Mouse (Mus musculus) fibroblast of lung, adult 2 months (primary cell): ENCODE measurements around the gene Vwa2.

ENCODE experiments used
- DNase-seq: peaks from one replicate; pipeline ENCODE4 v3.0.0-alpha.2; 2011; ENCODE audit warnings: low read depth

Vwa2 gene

DNA sequence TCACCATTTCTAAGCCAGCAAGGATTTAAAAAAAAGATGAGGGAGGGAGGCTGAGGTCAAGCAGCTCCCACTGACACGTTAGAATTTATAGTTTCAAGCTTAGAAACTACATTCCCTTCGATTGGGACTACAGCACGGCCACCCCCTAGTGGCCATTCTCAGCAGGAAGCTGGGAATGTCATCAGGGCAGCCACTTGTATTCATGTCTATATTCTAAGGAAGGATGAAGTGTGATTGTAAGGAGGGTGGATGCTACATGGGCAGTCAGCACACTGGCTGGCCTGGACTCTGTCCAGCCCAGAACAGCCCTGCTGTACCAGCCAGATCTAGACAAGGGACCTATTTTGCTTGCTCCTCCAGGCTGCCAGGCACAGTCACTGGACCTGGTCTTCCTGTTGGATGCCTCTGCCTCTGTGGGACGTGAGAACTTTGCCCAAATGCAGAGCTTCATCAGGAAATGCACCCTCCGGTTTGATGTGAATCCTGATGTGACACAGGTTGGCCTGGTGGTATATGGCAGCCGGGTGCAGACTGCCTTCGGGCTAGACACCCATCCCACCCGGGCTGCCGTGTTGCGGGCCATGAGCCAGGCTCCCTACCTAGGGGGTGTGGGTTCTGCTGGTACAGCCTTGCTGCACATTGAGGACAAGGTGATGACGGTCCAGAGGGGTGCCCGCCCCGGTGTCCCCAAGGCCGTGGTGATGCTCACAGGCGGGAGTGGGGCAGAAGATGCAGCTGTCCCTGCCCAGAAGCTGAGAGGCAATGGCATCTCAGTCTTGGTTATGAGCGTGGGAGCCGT, 34.6 kb downstream of the Vwa2 start:
- DNase-seq, result peak; percentile 26

- no peak for DNase-seq
Measured at GRCm38 (mm10) chr19:56910561-56910960, 36.5 kb downstream of the Vwa2 start.

- DNase-seq, result no peak
Measured at GRCm38 (mm10) chr19:56913761-56914160, 39.7 kb downstream of the Vwa2 start.

- no peak for DNase-seq
Measured at GRCm38 (mm10) chr19:56914658-56915057, 40.6 kb downstream of the Vwa2 start.

DNA sequence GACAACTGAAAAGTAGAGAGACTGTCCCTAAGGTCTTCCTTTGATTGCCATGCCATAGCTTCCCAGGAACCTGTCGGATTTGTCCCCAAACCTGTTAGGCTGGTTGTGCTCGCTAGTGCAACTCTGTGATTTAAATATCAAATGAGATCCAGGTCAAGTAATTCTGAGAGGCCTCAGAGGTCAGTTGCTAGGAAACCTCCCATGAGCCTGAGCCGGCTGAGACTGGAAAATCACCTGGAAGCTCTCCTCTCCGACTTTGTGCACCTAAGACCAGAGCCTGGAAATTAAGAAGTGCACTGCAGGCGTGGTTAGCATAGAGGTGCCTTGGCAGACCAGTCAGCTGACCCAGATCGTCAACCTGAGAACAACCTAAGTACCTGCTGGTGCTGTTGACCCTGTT, 41.0 kb downstream of the Vwa2 start:
- DNase-seq, result no peak

DNA sequence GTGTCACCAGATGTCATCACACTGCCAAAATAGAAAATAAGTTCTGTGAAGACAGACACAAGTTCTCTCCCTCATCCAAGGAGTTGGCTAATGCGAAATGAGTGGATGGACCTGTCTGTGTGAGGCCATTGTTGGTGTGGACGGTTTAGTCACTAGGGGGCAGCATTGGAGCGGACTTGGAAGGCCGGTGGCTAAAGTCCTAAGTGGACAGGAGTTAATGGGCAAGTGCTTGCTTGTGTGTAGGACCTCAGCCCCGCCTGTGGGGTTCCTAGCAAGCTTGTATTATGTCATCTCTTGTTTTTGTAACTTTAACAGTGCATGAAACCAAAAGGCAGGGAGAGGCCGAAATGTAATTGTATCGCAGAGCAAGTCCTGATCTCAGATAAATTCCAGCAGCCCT, 45.6 kb downstream of the Vwa2 start:
- peak; percentile 81 for DNase-seq

DNA sequence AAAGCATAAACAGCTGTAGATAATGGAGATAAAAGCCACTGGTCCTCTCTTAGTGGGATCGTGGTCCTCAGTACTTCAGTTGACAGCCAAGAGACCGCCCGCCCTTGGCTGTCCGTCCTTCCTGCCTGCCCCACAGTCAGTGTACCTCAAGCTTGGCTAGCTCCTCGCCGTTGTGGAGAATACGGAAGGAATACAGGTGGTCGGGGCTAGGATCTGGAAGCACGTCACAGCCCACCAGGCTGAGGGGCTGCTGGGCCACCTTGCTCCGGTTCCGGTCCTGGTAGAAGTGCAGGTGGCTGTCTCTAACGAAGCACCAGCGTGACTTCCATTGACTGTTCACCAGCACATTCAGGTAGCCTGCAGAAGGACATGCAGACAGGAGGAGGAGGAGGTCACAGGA, 46.2 kb downstream of the Vwa2 start:
- no peak for DNase-seq

- no peak for DNase-seq
Measured at GRCm38 (mm10) chr19:56921744-56922143, 47.7 kb downstream of the Vwa2 start.

DNA sequence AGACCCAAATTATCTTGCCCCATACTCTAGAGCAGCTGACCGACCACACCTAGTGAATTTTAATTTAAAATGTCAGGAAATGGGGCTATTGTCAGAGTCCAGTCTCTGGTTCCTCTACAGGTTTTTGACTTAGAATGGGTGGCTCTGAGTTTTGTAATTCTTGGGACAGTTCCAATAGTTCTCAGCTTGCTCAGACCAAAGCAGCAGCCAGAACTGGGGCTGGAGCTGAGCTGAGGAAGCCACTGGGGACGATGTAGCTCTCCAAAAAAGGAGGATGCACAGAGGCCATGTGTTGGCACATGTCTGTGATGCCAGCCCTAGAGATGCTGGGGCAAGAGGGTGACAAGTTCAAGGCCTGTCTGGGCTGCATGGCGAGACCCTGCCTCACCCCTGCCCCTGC, 55.3 kb downstream of the Vwa2 start:
- no peak for DNase-seq

DNA sequence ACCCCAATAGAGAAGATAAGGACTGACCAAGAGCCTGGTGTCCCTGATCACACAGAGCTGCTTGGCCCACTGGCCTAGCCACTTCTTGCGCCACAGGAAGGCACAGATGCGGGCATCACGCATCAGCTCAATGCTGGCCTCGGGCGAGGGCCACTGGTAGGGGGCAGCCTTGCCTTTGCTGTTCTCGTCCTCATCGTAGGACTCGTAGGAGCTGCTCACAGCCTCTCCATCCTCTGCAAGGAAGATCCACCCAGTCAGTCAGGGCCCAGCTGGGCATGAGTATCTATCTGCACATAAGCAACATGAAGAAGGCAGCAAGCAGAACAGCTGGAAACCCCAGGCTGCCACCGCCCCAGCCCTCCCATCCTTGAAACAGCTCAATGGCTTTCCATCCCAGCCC, 56.0 kb downstream of the Vwa2 start:
- DNase-seq, result no peak

GRCm38 (mm10) chr19:56933800-56934199, 59.8 kb downstream of the Vwa2 start:
- no peak for DNase-seq

- DNase-seq, result no peak
Measured at GRCm38 (mm10) chr19:56935111-56935510, 61.1 kb downstream of the Vwa2 start.

DNA sequence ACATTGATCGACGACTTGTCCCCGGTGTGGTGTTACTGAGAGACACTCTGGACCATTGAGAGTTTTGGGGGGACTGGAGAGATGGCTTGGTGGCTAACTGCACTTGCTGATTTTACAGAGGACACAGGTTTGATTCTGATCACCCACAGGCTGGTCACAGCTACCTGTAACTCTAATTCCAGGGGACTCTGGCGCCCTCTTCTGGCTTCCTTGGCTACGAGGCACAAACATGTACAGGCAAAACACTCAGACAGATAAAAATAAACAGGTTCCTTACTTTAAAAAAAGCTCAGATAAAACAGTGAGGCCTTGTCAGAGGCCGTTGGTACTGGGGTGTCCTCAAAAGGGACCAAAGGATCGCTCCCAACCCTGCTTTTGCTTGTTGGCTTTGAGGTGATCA, 61.7 kb downstream of the Vwa2 start:
- DNase-seq, result no peak

DNA sequence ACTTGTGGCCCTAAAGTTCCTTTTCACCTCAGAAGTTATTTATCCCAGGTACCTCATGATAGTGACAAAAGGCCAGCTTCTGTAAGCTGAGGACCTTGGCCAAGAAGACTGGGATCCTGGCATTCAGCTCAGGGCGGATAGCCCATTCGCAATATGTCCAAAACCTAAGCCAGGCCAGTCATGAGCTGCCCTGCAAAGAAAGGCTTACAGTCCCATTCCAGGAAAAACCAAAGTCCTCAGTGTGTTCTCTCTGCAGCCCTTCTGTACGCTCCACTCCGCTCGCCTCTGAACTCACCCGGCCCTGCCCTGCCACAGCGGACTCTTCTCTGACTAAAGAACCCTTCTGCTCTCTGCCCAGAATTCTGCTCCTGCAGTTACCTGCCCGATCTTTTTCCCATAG, 62.2 kb downstream of the Vwa2 start:
- DNase-seq, result no peak

DNA sequence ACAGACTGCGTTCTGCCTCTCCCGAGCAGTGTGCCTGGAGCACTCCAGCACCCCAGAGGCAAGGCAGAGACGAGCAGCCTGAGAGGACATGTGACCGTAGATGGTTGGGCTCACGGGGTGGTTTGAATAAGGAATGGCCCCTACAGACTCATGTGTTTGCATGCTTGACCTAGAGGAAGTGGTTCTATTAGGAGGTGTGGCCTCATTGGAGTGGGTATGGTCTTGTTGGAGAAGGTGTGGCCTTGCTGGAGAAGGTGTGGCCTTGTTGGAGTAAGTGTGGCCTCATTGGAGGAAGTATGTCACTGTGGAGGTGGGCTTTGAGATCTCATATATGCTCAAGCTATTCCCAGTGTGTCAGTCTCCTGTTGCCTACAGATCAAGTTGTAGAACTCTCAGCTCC, 63.9 kb downstream of the Vwa2 start:
- no peak for DNase-seq

- DNase-seq, result peak; percentile 64
Measured at GRCm38 (mm10) chr19:56939826-56940225, 65.8 kb downstream of the Vwa2 start.

DNA sequence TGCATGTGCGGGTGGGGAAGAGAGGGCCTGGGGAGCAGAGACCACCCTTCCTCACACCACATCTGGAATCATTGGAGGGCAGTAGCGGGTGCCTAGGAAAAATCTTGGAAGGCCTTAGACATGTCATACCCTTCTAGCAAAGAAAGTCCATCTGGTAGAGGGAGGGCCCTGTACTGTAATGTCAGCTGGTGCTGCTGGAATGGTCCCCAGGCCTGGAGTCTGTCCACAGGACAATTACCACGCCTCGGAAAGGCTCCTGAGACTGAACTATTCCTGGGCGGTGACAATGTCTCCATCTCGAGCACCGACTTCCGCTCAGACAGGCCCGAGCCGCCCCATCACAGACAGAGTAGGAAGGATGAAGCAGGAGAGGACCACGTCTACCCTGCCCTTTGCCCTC, 66.5 kb downstream of the Vwa2 start:
- no peak for DNase-seq

DNA sequence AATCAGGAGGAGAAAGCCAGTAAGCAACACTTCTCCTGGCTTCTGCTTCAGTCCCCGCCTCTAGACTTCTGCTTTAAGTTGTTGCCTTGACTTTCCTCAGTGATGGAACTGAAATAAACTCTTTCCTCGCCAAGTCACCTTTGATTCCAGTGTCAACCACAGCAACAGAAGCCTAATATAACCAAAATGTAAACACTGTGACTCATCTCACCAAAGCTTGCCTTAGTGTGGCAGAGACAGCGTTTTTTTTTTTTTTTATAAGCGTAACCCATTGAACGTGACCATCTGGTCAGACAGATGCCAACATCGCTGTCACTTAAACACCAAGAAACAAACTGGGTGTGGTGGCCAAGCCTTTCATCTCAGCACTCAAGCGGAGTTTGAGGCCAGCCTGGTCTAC, 68.2 kb downstream of the Vwa2 start:
- DNase-seq, result no peak

- DNase-seq, result no peak
Measured at GRCm38 (mm10) chr19:56944211-56944610, 70.2 kb downstream of the Vwa2 start.

DNA sequence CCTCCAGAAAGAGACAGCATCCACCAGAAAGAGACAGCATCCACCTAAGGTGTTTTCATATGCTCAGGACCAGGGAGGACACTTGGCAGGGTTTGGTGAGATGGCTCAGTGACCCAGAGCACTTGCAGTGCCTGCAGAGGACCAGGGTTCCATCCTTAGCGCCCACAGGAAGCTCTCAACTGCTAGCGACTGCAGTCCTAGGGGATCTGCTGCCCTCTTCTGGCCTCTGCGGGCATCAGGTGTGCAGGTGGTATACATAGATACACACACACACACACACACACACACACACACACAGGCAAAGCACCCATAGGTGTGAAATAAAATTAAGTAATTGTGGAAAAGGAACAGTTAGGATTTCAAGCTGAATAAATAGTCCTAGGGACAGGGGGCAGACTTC, 70.8 kb downstream of the Vwa2 start:
- no peak for DNase-seq

- DNase-seq, result no peak
Measured at GRCm38 (mm10) chr19:56945621-56946020, 71.6 kb downstream of the Vwa2 start.

DNA sequence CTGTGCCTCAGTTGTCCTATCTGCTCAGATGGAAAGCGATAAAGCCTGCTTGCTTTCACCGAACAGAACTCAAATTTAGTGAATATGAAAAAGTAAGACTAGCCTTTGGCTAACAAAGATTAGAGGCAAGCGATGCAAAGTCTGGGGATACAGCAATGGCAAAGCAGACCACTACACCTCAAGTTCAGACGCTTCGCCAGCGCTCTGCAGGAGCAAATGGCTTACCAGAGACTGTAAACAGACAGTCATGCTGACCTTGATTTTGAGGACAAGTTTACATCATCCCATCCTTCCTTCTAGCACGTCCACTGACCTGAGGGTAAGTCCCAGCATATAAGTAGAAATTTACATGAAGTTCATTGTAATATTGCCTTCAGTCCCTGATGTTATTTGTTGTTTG, 72.2 kb downstream of the Vwa2 start:
- no peak for DNase-seq

DNA sequence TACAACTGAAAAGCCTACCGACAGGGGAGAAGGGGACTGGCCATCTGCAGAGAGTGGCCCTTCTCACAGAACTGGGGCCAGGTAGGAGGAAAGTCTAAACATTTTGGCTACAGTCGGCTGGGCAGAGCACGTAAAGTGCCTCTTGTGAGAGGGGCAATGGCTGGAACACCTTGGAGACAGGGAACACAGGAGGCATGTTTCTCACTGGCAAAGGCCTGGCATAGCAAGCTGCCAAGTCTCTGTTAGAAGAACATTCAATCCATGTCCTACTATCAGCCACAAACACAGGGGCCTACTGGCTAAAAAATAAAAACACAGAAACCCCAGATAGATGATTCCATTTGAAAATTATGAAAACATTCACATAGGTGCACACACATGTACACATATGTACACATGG, 72.7 kb downstream of the Vwa2 start:
- DNase-seq, result no peak

DNA sequence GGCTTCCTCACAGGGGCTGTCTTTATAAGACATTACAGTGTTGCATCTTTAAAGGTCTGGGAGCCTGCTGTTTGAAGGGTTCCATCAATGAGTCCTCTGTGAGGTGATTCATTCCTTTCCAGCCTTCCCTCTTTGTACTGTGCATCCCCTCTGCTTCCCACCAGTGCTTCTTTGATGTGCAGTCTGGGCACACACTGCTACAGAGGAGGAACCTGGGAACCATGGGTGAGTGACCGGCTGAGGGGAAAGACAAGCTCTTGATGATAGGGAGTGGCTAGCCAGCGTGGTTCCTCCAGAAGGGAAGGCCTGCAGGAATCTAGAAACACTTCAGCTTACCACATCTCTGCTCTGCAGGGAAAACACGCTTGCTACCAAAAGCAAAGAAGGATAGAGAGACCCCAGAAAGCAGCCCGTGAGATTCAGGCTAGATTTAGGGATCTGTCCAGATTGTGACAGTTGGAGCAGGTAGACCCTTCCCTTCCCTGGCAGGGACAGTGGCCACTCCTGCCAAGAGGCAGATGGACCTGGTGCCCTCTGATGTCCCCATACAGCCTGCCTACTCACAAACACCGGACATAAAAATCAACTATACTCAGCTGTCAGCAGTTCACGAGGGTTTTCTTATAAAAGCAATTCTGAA, 74.0 kb downstream of the Vwa2 start:
- no peak for DNase-seq
